Mouse (Mus musculus) frontal cortex, adult (tissue): ENCODE data around the gene Srp14.

ENCODE experiments used
- ATAC-seq: cut with Nextera tagmentation; 2 replicates; pipeline ENCODE4 v1.9.2; 2017; ENCODE audit warnings: mild to moderate bottlenecking, moderate library complexity, mixed read lengths; ENCODE audit not compliant: low TSS enrichment

Srp14 gene

GRCm38 (mm10) chr2:118490241-118491091 lies 11.0 kb upstream of the Srp14 start:
- ATAC-seq = no peak

GRCm38 (mm10) chr2:118487806-118488205 lies 8.3 kb upstream of the Srp14 start:
- ATAC-seq = no peak

- peak; percentile 50; the same call in 1 of the 2 replicates for ATAC-seq
Observed at GRCm38 (mm10) chr2:118486933-118487332, 7.4 kb upstream of the Srp14 start.

- ATAC-seq = no peak
Observed at GRCm38 (mm10) chr2:118485415-118485814, 5.9 kb upstream of the Srp14 start.

GRCm38 (mm10) chr2:118484386-118484898 lies 4.9 kb upstream of the Srp14 start:
- ATAC-seq = peak; percentile 34; the same call in 1 of the 2 replicates

- no peak for ATAC-seq
Observed at GRCm38 (mm10) chr2:118483032-118483431, 3.5 kb upstream of the Srp14 start.

GRCm38 (mm10) chr2:118480886-118481285 lies 1.4 kb upstream of the Srp14 start:
- ATAC-seq = no peak

GRCm38 (mm10) chr2:118478833-118479549 lies 520 bp downstream of the Srp14 start:
- peak; percentile 28 for ATAC-seq

- no peak for ATAC-seq
Observed at GRCm38 (mm10) chr2:118468354-118468753, 11.2 kb downstream of the Srp14 start.

- no peak for ATAC-seq
Observed at GRCm38 (mm10) chr2:118466601-118467000, 12.9 kb downstream of the Srp14 start.

GRCm38 (mm10) chr2:118465894-118466293 lies 13.6 kb downstream of the Srp14 start:
- no peak for ATAC-seq

- no peak for ATAC-seq
Observed at GRCm38 (mm10) chr2:118464450-118464849, 15.1 kb downstream of the Srp14 start.

- ATAC-seq = peak; percentile 61
Observed at GRCm38 (mm10) chr2:118463480-118463879, 16.0 kb downstream of the Srp14 start.

GRCm38 (mm10) chr2:118461480-118462165 lies 17.9 kb downstream of the Srp14 start:
- ATAC-seq = 0 out of 2 replicates have a peak, but pooled peaks have one; percentile 20

- ATAC-seq = peak; percentile 86
Observed at GRCm38 (mm10) chr2:118457463-118458261, 21.8 kb downstream of the Srp14 start.

GRCm38 (mm10) chr2:118457029-118457428 lies 22.5 kb downstream of the Srp14 start:
- ATAC-seq = no peak

- ATAC-seq = no peak
Observed at GRCm38 (mm10) chr2:118451056-118451455, 28.5 kb downstream of the Srp14 start.

GRCm38 (mm10) chr2:118448181-118448580 lies 31.3 kb downstream of the Srp14 start:
- peak; percentile 98 for ATAC-seq

- ATAC-seq = no peak
Observed at GRCm38 (mm10) chr2:118445696-118446674, 33.5 kb downstream of the Srp14 start.

- peak; percentile 76 for ATAC-seq
Observed at GRCm38 (mm10) chr2:118442723-118443122, 36.8 kb downstream of the Srp14 start.
